Mouse (Mus musculus): ENCODE results near the gene Dlx1. TPM values are rescaled to one million over a fixed set of nuclear protein-coding genes. Genes with fewer than 3 reads are reported as not detected.

Dlx1 gene
- total and polyA plus RNA-seq, 2 experiments from 2014 or later: not detected

GRCm38 (mm10) chr2:71499276-71500230 lies 28.4 kb upstream of the Dlx1 start:
- DNase-seq (ENCODE audit: low spot score) (no peak), ATAC-seq (ENCODE audit: insufficient read depth, low read depth) (no peak)
- H3K4me1 ChIP-seq (ENCODE audit: control insufficient read depth, insufficient read depth): no peaks in the 10 kb centered on the region
- H3K27me3 ChIP-seq (ENCODE audit: control insufficient read depth, insufficient read depth, low read length): no peaks in the 10 kb centered on the region
- H3K4me2 ChIP-seq (ENCODE audit: low read depth, low read length): no peak overlapping the region
- WGBS: 72% methylated on average over 16 of the region's 16 CpGs
- no peak overlapping the region for H3K27ac ChIP-seq (ENCODE audit: low read depth)
- H3K4me3 ChIP-seq (ENCODE audit: low read depth, low read length): no peak overlapping the region
- H3K9ac ChIP-seq (replicated peaks; ENCODE audit: low read depth, low read length): no peak overlapping the region
- H3K9me3 ChIP-seq (replicated peaks; ENCODE audit: control insufficient read depth, low read length): no peaks in the 10 kb centered on the region
- no peaks in the 10 kb centered on the region for H3K36me3 ChIP-seq (replicated peaks; ENCODE audit: control insufficient read depth, insufficient read depth, low read length)
- TF ChIP-seq EP300 (IDR thresholded peaks at IDR 0.05; ENCODE audit: low read depth) (no peak), CTCF (IDR thresholded peaks at IDR 0.05; ENCODE audit: low read depth) (no peak)

GRCm38 (mm10) chr2:71504852-71505251 lies 23.1 kb upstream of the Dlx1 start:
- H3K27ac ChIP-seq (ENCODE audit: low read depth): no peak overlapping the region
- 66% methylated on average over 9 of the region's 9 CpGs for WGBS
- H3K4me2 ChIP-seq (ENCODE audit: low read depth, low read length): no peak overlapping the region
- H3K9me3 ChIP-seq (replicated peaks; ENCODE audit: control insufficient read depth, low read length): no peaks in the 10 kb centered on the region
- DNase-seq (ENCODE audit: low spot score) (no peak), ATAC-seq (ENCODE audit: insufficient read depth, low read depth) (no peak)
- H3K36me3 ChIP-seq (replicated peaks; ENCODE audit: control insufficient read depth, insufficient read depth, low read length): no peaks in the 10 kb centered on the region
- TF ChIP-seq CTCF (IDR thresholded peaks at IDR 0.05; ENCODE audit: low read depth): no peak
- no peak for TF ChIP-seq EP300 (IDR thresholded peaks at IDR 0.05; ENCODE audit: low read depth)
- no peaks in the 10 kb centered on the region for H3K4me1 ChIP-seq (ENCODE audit: control insufficient read depth, insufficient read depth)
- H3K4me3 ChIP-seq (ENCODE audit: low read depth, low read length): no peak overlapping the region
- H3K27me3 ChIP-seq (ENCODE audit: control insufficient read depth, insufficient read depth, low read length): no peaks in the 10 kb centered on the region
- no peak overlapping the region for H3K9ac ChIP-seq (replicated peaks; ENCODE audit: low read depth, low read length)

- H3K36me3 ChIP-seq (replicated peaks; ENCODE audit: control insufficient read depth, insufficient read depth, low read length): peaks cover 8% of the 10 kb centered on the region; the same call in 1 of the 2 replicates
- no peak overlapping the region for H3K27ac ChIP-seq (ENCODE audit: low read depth)
- no peaks in the 10 kb centered on the region for H3K4me1 ChIP-seq (ENCODE audit: control insufficient read depth, insufficient read depth)
- H3K4me3 ChIP-seq (ENCODE audit: low read depth, low read length): no peak overlapping the region
- no peak overlapping the region for H3K4me2 ChIP-seq (ENCODE audit: low read depth, low read length)
- no peak for TF ChIP-seq CTCF (IDR thresholded peaks at IDR 0.05; ENCODE audit: low read depth)
- TF ChIP-seq EP300 (IDR thresholded peaks at IDR 0.05; ENCODE audit: low read depth): no peak
- no peak overlapping the region for H3K9ac ChIP-seq (replicated peaks; ENCODE audit: low read depth, low read length)
- 87% methylated on average over 7 of the region's 7 CpGs for WGBS
- no peaks in the 10 kb centered on the region for H3K9me3 ChIP-seq (replicated peaks; ENCODE audit: control insufficient read depth, low read length)
- DNase-seq (ENCODE audit: low spot score) (no peak), ATAC-seq (ENCODE audit: insufficient read depth, low read depth) (no peak)
- no peaks in the 10 kb centered on the region for H3K27me3 ChIP-seq (ENCODE audit: control insufficient read depth, insufficient read depth, low read length)
These were observed 16.7 kb upstream of the Dlx1 start for GRCm38 (mm10) chr2:71511209-71511608.

- no peak overlapping the region for H3K4me2 ChIP-seq (ENCODE audit: low read depth, low read length)
- H3K36me3 ChIP-seq (replicated peaks; ENCODE audit: control insufficient read depth, insufficient read depth, low read length): peaks cover 8% of the 10 kb centered on the region; the same call in 1 of the 2 replicates
- DNase-seq (ENCODE audit: low spot score) (no peak), ATAC-seq (ENCODE audit: insufficient read depth, low read depth) (no peak)
- H3K9ac ChIP-seq (replicated peaks; ENCODE audit: low read depth, low read length): no peak overlapping the region
- H3K4me3 ChIP-seq (ENCODE audit: low read depth, low read length): no peak overlapping the region
- H3K4me1 ChIP-seq (ENCODE audit: control insufficient read depth, insufficient read depth): no peaks in the 10 kb centered on the region
- 77% methylated on average over 9 of the region's 9 CpGs for WGBS
- no peak overlapping the region for H3K27ac ChIP-seq (ENCODE audit: low read depth)
- TF ChIP-seq EP300 (IDR thresholded peaks at IDR 0.05; ENCODE audit: low read depth) (no peak), CTCF (IDR thresholded peaks at IDR 0.05; ENCODE audit: low read depth) (no peak)
- no peaks in the 10 kb centered on the region for H3K9me3 ChIP-seq (replicated peaks; ENCODE audit: control insufficient read depth, low read length)
- no peaks in the 10 kb centered on the region for H3K27me3 ChIP-seq (ENCODE audit: control insufficient read depth, insufficient read depth, low read length)
These were observed 15.6 kb upstream of the Dlx1 start for GRCm38 (mm10) chr2:71512326-71512725.

GRCm38 (mm10) chr2:71516995-71517394 lies 10.9 kb upstream of the Dlx1 start:
- WGBS: 86% methylated on average over 4 of the region's 4 CpGs
- Histone ChIP-seq H3K4me3 (ENCODE audit: low read depth, low read length) (no peak overlapping the region), H3K36me3 (replicated peaks; ENCODE audit: control insufficient read depth, insufficient read depth, low read length) (0 out of 2 replicates have a peak, but pooled peaks cover 5% of the 10 kb centered on the region), H3K4me1 (ENCODE audit: control insufficient read depth, insufficient read depth) (no peaks in the 10 kb centered on the region), H3K27ac (ENCODE audit: low read depth) (no peak overlapping the region), H3K9me3 (replicated peaks; ENCODE audit: control insufficient read depth, low read length) (no peaks in the 10 kb centered on the region), H3K27me3 (ENCODE audit: control insufficient read depth, insufficient read depth, low read length) (peaks cover 12% of the 10 kb centered on the region; the same call in 1 of the 2 replicates), H3K9ac (replicated peaks; ENCODE audit: low read depth, low read length) (no peak overlapping the region), H3K4me2 (ENCODE audit: low read depth, low read length) (no peak overlapping the region)
- DNase-seq (ENCODE audit: low spot score) (no peak), ATAC-seq (ENCODE audit: insufficient read depth, low read depth) (no peak)
- TF ChIP-seq CTCF (IDR thresholded peaks at IDR 0.05; ENCODE audit: low read depth): no peak
- TF ChIP-seq EP300 (IDR thresholded peaks at IDR 0.05; ENCODE audit: low read depth): no peak

All from heart, postnatal 0 days (tissue).